In genomic region chr4:137182547-137182946, GRCm38 (mm10) we compare ENCODE assay signal across 12 mouse cellular contexts.
"Had no signal": no experiment of that assay in that cellular context is flagged by ENCODE, and none has a peak within 500 bp of the region (broad histone marks: within the 10 kb centered on the region; RNA-seq: fewer than 3 reads in every experiment).

No protein-coding gene starts in this region.

- H3K4me2 ChIP-seq: liver, embryonic 11.5 days; lung, embryonic 14.5 days; midbrain, embryonic 11.5 days had no signal

- DNase-seq: kidney, adult 8-10 months; kidney, postnatal 10 days; left cerebral cortex, postnatal 4 days; liver, postnatal 0 days; midbrain, embryonic 14.5 days; thymus, adult 18-20 months; thymus, postnatal 36 days had no signal

- H3K27ac ChIP-seq: liver, embryonic 14.5 days had no signal

- ATAC-seq: inflammation-experienced regulatory T-cells, adult 6 months; liver, postnatal 0 days had no signal

- H3K9ac ChIP-seq: liver, embryonic 14.5 days; liver, postnatal 0 days; lung, embryonic 14.5 days had no signal
